Mouse (Mus musculus): ENCODE measurements around the gene Setd1b.

Gene Setd1b

DNA sequence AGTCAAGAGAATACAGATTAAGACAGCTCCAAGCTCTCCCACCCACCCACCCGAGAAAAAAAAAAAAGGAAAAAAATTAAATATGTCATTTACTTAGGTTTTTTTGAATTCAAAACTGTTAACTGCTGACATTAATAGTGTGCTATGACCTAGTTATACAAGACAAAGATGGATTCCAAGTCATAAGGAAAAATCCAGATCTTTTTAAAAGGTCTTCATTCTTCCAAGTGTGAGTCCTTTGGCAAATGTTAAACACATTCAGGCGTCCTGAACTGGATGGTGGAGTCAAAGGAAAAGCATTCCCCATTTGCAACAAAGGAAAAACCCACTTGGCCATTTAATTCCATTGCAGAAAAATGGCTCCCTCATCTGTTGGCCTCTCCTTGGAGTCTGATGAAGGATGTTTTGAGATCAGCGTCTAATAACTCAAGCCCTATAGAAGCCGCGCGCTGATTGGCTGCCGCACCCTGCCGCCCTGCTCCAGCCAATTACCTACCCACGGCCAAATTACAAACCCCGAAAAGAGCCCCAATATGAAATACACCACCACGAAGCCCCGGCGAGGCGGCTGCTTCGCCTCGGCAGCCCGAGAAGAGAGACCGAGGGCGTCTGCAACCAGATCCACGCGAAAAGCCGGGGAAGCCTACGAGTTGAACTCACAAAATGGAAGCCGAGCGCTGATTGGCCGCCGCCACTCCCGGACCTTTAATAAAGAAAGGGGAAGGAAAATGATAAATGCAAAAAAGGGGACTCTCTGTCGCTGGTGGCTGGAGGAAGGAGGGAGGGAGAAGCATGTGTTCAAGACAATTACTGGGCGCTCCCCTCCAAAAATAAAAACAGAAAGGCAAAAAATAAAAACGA, 1.1 kb upstream of the Setd1b start:
- peak; percentile 93 for DNase-seq (ENCODE audit: low spot score)

DNA sequence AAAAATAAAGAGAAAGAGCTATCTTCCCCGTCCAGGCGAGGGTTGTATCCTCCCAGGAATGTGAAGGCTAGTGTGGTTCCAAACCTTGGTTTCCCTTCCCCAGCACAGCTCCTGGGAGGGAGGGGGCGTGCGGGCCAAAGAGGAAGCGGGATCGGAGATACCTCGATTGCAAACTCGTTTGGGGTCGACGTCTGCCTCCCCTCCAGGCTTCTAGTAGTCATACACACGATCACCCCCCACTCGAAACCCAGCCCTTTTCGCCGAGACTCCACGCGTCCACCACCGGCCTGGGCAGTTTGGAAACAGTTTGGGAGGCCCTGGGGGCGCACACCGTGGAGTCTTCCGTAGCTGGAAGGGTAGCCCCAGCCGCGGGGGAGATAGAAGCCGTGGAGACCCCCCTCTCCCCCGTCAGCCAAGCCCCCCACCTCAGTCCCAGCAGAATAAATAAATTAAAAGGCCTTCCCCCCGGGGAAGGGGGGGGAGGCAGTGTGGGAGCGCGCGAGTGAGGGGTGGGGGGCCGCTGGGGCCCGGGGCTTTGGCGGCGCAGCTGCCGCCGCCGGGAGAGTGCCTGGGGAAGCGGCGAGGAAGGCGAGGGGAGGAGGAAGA, 335 bp upstream of the Setd1b start:
- DNase-seq (ENCODE audit: low spot score), result peak; percentile 60

DNA sequence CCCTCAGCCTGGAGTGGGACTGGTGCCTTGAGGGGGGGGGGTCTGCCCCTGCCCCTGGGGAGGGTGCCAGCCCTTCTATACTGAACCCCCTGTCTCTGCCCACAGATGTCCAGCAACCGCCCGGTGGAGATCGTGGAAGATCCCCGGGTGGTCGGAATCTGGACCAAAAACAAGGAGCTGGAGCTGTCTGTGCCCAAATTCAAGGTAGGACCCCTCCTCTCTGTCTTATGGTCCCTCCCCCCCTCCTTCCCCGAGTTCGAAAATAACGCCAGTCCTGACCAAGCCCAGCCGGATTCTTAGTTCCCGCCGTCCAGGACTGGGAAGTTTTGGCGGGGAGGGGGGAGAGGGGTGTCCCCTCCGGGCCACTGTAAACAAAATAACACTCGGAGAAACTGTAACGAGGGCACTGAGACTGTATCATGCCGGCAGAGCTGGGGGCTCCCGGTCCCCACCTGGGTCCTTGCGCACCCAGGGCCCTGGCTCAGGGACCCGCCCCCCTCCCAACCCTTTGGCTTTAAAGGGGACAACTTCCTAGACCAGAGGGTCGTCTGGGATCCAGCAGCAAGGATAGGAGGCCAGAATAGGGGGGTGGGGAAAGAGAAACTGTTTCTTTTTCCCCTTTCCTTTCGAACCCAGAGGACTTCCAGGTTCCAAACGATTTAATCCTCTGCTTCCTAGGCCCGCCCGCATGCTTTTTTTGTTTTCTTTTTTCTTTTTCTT, 1.4 kb downstream of the Setd1b start:
- DNase-seq (ENCODE audit: low spot score), result no peak

DNA sequence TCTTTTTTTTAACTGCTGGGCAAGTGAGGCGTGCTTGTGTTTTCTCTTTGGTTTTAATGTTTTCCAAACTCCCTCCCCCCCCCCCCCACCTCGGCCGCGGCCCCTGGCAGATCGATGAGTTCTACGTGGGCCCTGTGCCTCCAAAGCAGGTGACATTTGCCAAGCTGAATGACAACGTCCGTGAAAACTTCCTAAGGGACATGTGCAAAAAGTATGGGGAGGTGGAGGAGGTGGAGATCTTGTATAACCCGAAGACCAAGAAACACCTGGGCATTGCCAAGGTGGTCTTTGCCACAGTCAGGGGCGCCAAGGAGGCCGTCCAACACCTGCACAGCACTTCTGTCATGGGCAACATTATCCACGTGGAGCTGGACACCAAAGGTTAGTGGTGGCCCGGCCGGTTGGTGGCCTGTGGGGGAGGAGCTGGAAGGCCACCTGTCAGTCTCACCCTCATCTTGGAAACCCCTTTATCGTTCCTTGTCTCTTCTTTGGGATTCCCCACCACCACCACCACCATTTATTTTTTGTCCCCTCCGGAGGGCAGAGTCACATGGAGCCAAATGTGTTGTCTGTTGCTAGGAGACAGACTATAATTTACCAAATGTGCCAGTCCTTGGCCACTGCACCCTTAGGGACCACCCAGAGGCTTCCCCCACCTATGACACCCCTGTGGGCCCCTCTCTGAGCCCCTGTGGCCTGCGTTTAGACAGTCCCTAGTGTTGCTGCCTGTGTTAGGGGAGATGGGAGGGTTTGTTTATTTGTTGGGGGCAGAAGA, 2.2 kb downstream of the Setd1b start:
- DNase-seq (ENCODE audit: low spot score), result no peak

DNA sequence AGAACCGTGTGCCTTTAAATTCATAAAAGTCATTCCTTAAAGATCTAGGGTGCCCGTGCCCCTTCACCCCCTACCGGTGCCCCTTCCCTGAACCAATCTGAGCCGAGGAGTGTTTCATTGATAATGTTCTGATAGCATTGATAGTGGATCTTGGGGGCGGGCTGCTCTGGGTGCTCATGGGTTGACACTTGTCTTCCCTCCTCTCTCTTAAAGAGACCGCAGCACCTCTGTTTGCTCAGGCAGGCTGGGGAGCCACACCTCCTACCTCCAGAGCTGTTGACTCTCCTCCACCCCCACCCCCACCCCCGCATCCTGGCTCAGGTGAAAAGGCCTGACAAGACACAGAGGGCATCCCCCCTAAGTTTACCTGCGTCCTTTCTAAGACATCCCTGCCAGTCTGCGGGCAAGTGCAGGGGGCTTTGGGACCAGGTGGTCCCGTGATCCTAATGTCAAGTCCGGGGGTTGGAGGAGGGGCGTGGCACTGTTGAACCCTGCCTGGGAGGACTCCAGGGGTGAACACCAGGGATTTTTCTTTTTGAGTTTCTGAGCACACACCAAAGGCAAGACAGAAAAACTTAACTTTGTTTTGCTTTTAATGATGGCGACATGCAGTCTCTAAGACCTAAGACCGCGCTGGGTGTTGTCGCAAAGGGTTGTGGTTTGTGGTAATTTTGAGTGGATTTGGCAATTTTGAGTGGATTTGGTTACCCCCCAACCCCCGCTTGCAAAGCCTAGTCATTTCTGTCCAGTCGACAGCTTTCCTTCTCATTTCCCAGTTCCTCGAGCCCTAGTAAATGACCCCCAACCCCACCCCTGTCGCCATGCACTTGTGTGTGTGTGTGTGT, 3.0 kb downstream of the Setd1b start:
- DNase-seq (ENCODE audit: low spot score), result no peak

DNA sequence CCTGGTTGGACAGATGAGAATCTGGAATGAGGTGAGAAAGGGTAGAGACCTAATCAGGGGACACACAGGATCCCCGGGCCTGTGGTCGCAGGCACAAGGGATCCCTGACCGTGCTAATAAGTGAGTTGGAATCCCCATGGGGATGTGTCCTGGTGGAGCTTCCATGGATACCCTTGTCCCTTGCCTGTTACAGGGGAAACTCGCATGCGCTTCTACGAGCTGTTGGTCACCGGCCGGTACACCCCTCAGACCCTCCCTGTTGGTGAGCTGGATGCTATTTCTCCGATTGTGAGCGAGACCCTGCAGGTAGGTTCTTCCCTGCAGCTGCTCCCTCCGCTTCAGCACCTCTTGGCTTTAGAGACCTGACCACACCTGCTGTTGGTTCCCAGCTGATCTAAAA, 4.4 kb downstream of the Setd1b start:
- DNase-seq (ENCODE audit: low spot score), result no peak

DNA sequence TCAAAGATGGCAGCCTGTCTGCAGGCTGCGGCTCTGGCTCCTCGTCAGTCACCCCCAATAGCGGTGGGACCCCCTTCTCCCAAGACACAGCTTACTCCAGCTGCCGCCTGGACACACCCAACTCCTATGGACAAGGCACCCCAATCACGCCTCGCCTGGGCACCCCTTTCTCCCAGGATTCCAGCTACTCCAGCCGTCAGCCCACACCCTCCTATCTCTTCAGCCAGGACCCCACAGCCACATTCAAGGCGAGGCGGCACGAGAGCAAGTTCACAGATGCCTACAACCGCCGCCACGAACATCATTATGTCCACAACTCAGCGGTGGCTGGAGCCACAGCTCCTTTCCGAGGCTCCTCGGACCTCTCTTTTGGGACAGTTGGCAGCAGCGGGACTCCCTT, 5.6 kb downstream of the Setd1b start:
- DNase-seq (ENCODE audit: low spot score), result no peak

DNA sequence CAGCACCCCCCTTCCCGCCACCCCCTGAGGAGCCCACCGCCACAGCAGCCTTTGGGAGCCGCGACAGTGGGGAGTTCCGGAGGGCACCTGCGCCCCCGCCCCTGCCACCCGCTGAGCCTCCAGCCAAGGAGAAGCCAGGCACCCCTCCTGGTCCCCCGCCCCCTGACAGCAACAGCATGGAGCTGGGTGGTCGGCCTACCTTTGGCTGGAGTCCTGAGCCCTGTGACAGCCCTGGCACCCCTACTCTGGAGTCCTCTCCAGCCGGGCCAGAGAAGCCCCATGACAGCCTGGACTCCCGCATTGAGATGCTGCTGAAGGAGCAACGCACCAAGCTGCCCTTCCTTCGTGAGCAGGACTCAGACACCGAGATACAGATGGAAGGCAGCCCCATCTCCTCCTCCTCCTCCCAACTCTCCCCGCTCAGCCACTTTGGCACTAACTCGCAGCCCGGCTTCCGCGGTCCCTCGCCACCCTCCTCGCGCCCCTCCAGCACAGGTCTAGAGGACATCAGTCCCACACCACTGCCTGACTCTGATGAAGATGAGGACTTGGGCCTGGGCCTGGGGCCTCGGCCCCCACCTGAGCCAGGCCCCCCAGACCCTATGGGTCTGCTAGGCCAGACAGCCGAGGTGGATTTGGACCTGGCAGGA, 6.2 kb downstream of the Setd1b start:
- DNase-seq (ENCODE audit: low spot score), result no peak

DNA sequence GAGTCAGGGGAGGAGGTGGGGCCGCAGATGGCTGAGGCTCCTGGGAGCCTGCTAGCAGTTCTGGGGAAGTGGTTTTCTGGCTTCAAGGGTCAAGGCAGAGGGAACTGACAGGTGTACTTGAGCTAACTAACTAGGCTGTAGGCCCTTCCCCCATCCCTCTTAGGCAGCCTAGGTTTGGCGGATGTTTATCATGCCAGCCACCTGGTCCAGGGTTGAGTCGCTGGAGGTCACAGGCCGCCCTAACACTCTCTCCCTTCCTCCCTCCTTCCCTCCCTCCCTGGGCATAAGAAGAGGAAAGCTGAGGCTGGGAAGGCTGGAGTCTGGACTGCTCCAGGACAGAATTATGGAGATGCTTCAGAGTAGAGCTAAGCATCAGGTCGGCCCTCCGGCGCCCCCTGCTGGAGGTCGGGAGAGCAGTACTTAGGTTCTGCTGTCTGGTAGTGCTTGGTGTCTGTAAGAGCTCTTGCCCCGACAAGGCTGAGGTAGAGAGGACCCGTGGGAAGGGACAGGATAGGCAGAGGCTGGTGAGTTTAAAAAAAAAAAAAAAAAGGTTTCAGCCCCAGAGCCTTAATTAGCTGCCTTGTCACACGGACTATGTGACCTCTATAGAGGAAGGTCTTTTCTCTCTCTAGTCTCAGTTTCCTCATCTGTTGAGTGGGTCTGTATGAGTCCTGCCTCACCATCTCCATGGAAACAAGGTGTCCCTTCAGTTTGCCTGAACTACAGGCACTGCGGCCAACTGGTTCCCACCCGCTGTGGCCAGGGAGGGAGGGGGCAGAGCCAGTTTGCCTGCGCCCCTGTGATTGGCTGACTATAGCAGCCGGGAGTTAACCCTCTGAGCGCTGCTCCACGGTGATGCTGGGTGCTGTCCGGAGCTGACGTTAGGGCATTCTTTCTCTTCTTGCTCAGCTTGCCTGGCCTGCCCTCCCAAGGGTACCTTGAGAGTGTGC, 7.7 kb downstream of the Setd1b start:
- DNase-seq (ENCODE audit: low spot score), result peak; percentile 91

DNA sequence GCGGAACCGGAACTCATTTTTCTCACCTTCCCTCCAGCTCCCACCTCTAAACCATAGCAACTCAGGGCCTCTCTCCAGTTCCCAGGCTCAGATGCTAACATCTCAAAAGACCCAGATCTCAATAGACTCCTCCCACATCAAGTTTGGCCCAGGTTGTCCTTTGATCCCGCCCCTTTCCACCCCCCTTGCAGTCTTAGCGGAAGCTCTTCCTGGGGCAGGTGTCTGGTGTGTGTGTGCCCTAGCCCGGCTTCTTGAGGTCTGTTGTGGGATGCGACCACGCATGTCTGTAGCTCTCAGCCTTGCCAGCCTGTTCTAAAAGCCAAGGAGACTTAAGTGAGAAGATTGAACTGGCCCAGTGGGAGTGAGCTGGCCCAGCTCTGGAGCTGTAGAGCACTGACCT, 8.6 kb downstream of the Setd1b start:
- no peak for DNase-seq (ENCODE audit: low spot score)

DNA sequence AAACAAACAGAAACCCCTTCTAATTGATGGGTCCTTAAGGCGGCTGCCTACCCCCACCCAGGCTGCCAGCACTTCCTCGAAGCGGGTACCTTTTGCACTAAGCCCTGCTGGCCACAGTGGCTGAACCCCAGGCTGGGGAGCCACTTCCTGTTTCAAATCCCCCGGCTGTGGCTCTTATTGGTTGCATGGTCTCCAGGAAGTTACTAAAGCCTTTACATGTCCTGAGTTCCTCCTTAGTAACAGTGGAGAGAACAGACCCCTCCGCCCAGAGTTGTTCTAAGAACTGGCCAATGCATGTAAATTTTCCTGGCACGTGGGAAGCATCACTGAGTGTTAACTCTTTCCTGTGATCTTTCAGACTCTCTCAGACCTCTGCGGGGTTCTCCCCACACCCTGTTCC, 9.1 kb downstream of the Setd1b start:
- DNase-seq (ENCODE audit: low spot score), result no peak

DNA sequence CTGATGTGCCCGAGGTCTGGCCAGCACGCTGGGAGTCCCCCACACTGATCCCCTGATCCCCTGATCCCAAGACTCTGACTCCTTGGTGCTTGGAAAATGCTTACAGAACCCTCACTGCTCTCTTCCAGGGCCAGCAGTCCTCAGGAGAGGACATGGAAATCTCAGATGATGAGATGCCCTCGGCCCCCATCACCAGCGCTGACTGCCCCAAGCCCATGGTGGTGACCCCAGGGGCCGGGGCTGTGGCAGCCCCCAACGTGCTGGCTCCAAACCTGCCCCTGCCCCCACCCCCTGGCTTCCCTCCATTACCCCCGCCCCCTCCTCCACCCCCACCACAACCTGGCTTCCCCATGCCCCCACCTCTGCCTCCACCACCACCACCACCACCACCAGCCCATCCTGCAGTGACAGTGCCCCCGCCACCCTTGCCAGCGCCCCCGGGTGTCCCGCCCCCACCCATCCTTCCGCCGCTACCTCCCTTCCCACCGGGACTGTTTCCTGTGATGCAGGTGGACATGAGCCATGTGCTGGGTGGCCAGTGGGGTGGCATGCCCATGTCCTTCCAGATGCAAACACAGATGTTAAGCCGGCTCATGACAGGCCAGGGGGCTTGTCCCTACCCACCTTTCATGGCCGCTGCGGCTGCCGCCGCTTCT, 9.8 kb downstream of the Setd1b start:
- no peak for DNase-seq (ENCODE audit: low spot score)

DNA sequence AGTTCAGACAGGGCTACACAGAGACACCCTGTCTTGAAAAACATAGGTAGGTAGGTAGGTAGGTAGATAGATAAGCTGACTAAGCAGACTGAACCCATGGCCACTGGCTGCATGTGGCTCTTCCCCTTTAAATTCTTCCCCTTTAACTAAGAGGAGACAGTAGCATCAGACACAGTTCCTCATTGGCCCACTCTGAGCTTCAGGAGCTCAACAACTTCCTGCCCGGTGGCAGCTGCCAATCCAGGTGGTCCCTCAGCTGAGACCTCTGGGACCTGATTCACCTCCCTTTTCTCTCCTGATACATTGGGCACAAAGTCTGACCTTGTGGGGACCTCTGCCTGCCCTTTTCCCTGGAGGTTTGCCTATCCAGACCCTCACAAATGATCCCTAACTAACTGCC, 10.9 kb downstream of the Setd1b start:
- no peak for DNase-seq (ENCODE audit: low spot score)

DNA sequence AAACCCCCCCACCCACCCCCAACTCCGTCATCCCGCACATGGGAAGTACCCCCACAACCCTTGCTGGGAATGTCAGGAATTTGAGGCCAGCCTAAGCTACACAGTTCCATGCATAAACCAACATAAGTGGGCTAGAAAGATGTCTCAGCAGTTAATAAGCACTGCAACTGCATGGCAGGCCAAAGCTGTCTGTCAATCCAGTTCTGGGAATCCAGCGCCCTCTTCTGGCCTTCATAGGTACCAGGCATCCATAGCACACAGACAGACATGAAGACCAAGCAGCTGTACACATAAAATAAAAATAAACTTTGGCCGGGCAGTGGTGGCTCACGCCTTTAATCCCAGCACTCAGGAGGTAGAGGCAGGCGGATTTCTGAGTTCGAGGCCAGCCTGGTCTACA, 13.4 kb downstream of the Setd1b start:
- peak; percentile 71 for DNase-seq (ENCODE audit: low spot score)

DNA sequence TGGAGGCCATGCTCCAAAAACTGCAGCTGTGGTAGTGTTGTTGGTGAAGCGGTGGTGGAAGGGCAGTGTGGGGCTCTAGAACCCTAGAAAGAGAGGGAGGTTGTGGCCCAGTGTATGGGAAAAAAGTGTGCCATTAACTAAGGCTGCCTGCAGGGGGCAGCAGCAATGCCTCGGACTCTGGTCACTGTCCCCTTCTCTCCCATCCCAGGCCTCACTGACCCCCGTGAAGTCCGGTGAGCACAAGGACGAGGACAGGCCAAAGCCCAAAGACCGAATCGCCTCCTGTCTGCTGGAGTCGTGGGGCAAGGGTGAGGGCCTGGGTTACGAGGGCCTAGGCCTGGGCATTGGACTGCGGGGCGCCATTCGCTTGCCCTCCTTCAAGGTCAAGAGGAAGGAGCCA, 14.8 kb downstream of the Setd1b start:
- no peak for DNase-seq (ENCODE audit: low spot score)

DNA sequence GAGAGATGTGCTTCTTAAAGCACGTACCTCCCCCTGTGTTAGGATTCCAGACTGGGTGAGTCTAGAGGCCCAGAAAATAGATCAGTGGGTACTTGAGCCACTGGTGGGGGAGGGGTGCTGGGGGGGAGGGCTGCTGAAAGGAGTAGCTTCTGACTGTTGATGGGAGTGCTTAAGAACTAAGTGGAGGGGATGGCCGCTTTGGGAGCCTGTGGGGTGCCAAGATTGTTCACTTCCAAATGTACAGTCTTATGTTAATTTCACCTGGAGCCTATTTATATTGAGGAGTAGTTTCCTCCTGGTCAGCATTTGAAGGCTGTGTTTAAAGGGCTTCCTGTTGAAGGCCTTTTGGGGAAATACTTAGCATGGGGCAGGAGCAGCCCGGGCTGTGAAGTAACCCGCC, 16.0 kb downstream of the Setd1b start:
- DNase-seq (ENCODE audit: low spot score), result no peak

DNA sequence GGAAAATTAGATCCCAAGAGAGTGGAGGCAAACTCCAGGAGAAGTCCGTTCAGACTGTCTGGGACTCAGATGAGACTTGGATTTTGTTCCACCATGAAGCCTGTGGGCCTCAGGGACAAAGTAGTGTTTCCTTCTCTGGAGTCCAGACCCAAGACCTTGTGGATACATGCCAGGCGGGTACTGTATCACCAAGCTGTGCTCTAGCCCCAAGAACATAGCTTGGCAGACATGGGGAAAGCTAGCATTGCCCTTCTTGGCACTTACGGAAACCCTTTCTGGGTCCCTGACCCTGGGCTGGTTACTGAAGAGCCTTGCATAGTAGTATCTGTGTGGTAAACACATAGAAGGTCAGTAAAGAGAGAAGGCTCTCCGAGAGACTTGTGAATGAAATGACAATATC, 17.5 kb downstream of the Setd1b start:
- no peak for DNase-seq (ENCODE audit: low spot score)

DNA sequence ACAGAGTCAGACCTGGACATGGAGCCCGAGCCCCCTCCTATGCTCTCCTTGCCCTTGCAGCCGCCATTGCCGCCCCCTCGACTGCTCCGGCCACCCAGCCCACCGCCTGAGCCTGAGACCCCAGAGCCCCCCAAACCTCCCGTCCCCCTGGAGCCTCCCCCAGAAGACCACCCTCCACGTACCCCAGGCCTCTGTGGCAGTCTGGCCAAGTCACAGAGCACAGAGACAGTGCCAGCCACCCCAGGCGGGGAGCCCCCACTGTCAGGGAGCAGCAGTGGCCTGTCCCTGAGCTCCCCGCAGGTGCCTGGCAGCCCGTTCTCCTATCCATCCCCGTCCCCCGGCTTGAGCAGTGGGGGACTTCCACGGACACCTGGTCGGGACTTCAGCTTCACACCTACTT, 17.9 kb downstream of the Setd1b start:
- DNase-seq (ENCODE audit: low spot score), result no peak

DNA sequence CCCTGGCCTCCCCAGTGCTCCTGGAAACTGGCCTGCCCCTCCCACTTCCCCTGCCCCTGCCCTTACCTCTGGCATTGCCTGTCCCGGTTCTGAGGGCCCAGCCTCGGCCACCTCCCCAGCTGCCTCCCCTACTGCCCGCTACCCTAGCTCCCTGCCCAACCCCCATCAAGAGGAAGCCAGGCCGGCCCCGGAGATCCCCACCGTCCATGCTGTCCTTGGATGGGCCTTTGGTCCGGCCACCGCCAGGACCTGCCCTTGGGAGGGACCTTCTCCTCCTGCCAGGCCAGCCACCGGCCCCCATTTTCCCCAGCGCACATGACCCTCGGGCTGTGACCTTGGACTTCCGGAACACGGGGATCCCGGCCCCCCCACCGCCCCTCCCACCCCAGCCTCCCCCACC, 18.3 kb downstream of the Setd1b start:
- no peak for DNase-seq (ENCODE audit: low spot score)

All from urinary bladder, postnatal 14 days (tissue).